Mouse (Mus musculus) cerebellum, adult 9-11 months (tissue): ENCODE measurements around the gene Olfr1356.
"Not testable (repeated sequence)": the region's sequence is repeated elsewhere in the genome, so short reads cannot be mapped to it uniquely, and the experiment has no call there.

ENCODE experiments used
- DNase-seq: peaks from one replicate; pipeline ENCODE4 v3.0.0; 2022

Gene Olfr1356

GRCm38 (mm10) chr10:78852066-78852465, at the start of gene Olfr1356:
Olfr1356 (minus strand) TSS chr10:78852166.
- no peak for DNase-seq

- no peak for DNase-seq
These were observed 23.3 kb upstream of the Olfr1356 start, which contains the start of gene Olfr1355 for GRCm38 (mm10) chr10:78875240-78875639. Olfr1355 (plus strand) TSS chr10:78875540.

GRCm38 (mm10) chr10:78840456-78840855, 11.5 kb downstream of the Olfr1356 start:
- not testable (repeated sequence) for DNase-seq

- no peak for DNase-seq
These were observed 39.5 kb downstream of the Olfr1356 start for GRCm38 (mm10) chr10:78812358-78813060.

DNA sequence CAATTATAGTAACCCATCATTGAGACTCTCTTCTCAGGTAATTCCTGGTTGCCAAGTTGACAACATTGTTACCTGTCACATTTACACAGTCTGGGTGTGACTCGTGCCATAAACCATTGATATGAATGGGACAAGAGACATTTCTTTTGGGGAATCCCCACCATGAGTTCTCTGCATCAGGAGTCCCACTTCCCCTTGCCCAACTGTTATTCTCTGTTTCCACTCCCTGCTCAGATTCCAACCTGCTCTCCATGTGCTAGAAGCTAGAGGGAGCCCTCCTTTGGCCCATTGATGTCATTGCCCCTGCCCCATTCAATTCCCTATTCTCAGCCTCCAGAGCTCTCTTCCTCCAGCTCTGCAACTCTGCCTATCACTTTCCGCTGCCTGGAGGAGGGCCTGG, 50.5 kb downstream of the Olfr1356 start:
- no peak for DNase-seq
